Mouse (Mus musculus) layer of hippocampus, adult 2 months (tissue): ENCODE measurements at regions not wholly inside any gene's neighbourhood (a gene's known extent, or its start where the extent isn't known, plus 50 kb on each side); places are given as distances from the start of the nearest gene placed in this dataset.

Source experiments
- DNase-seq, 2 experiments: peaks; one replicate each; pipeline ENCODE4 v3.0.0; 2022; ENCODE audit warnings: low spot score in 2 of 2
- H3K27ac ChIP-seq: fragments of 200-600 bp; 2 replicates; pipeline ENCODE4 v1.8.1; 2022
- H3K4me3 ChIP-seq: fragments of 200-600 bp; 2 replicates; pipeline ENCODE4 v1.8.1; 2022; ENCODE audit warnings: mild to moderate bottlenecking
- CTCF ChIP-seq: fragments of 200-600 bp; conservative IDR thresholded peaks from 2 replicates; pipeline ENCODE4 v1.8.1; 2022; ENCODE audit warnings: antibody characterized with exemption, mild to moderate bottlenecking, moderate library complexity

GRCm38 (mm10) chr13:99794448-99794847 is 106.4 kb downstream of the Cartpt start:
- no peak for TF ChIP-seq CTCF
- no peak overlapping the region for H3K27ac ChIP-seq
- DNase-seq, result no peak
- H3K4me3 ChIP-seq, result no peak overlapping the region

GRCm38 (mm10) chr13:99793786-99794435 is 107.0 kb downstream of the Cartpt start:
- no peak for TF ChIP-seq CTCF
- no peak for DNase-seq
- no peak overlapping the region for H3K4me3 ChIP-seq
- H3K27ac ChIP-seq, result no peak overlapping the region

- DNase-seq, result no peak
- no peak for TF ChIP-seq CTCF
- Histone ChIP-seq H3K4me3 (no peak overlapping the region), H3K27ac (no peak overlapping the region)
Observed at GRCm38 (mm10) chr13:99793001-99793400, 107.9 kb downstream of the Cartpt start.

GRCm38 (mm10) chr13:99790951-99791350 is 109.9 kb downstream of the Cartpt start:
- H3K4me3 ChIP-seq, result no peak overlapping the region
- H3K27ac ChIP-seq, result no peak overlapping the region
- TF ChIP-seq CTCF, result no peak
- no peak for DNase-seq

- Histone ChIP-seq H3K27ac (peak overlapping the region; percentile 55; the same call in 1 of the 2 replicates), H3K4me3 (no peak overlapping the region)
- no peak for TF ChIP-seq CTCF
- no peak for DNase-seq
Observed at GRCm38 (mm10) chr13:99787760-99788159, 113.1 kb downstream of the Cartpt start.

GRCm38 (mm10) chr13:99785427-99785826 is 115.5 kb downstream of the Cartpt start:
- no peak for DNase-seq
- no peak overlapping the region for H3K4me3 ChIP-seq
- no peak for TF ChIP-seq CTCF
- H3K27ac ChIP-seq, result no peak overlapping the region

GRCm38 (mm10) chr13:99784314-99784713 is 116.6 kb downstream of the Cartpt start:
- no peak for TF ChIP-seq CTCF
- no peak for DNase-seq
- Histone ChIP-seq H3K4me3 (no peak overlapping the region), H3K27ac (no peak overlapping the region)

GRCm38 (mm10) chr13:99782883-99783721 is 117.8 kb downstream of the Cartpt start:
- H3K4me3 ChIP-seq, result no peak overlapping the region
- no peak overlapping the region for H3K27ac ChIP-seq
- TF ChIP-seq CTCF, result no peak
- DNase-seq, result no peak

- Histone ChIP-seq H3K27ac (no peak overlapping the region), H3K4me3 (no peak overlapping the region)
- no peak for TF ChIP-seq CTCF
- DNase-seq, result no peak
Observed at GRCm38 (mm10) chr13:99781616-99782015, 119.3 kb downstream of the Cartpt start.

- no peak for DNase-seq
- TF ChIP-seq CTCF, result no peak
- Histone ChIP-seq H3K27ac (peak overlapping the region; percentile 51; the same call in 1 of the 2 replicates), H3K4me3 (peak overlapping the region; percentile 18; the same call in 1 of the 2 replicates)
Observed at GRCm38 (mm10) chr13:99780751-99781460, 120.0 kb downstream of the Cartpt start.

- H3K27ac ChIP-seq, result no peak overlapping the region
- no peak for DNase-seq
- no peak overlapping the region for H3K4me3 ChIP-seq
- TF ChIP-seq CTCF, result no peak
Observed at GRCm38 (mm10) chr13:99778747-99779146, 122.1 kb downstream of the Cartpt start.

- H3K27ac ChIP-seq, result no peak overlapping the region
- H3K4me3 ChIP-seq, result no peak overlapping the region
- no peak for TF ChIP-seq CTCF
- DNase-seq, result no peak
Observed at GRCm38 (mm10) chr13:99777736-99778135, 123.2 kb downstream of the Cartpt start.

- Histone ChIP-seq H3K27ac (no peak overlapping the region), H3K4me3 (no peak overlapping the region)
- TF ChIP-seq CTCF, result no peak
- no peak for DNase-seq
Observed at GRCm38 (mm10) chr13:99765965-99766364, 134.9 kb downstream of the Cartpt start.

- no peak for TF ChIP-seq CTCF
- no peak for DNase-seq
- Histone ChIP-seq H3K27ac (no peak overlapping the region), H3K4me3 (no peak overlapping the region)
Observed at GRCm38 (mm10) chr13:99764764-99765163, 136.1 kb downstream of the Cartpt start.
